Mouse (Mus musculus): ENCODE data around the gene Cenpo.

GRCm38 (mm10) chr12:4201454-4202200, 32.5 kb downstream of the Cenpo start:
- TF ChIP-seq POLR2A (IDR thresholded peaks at IDR 0.05; ENCODE audit: borderline replicate concordance, control insufficient read depth, low read depth, low read length) (no peak), CTCF (IDR thresholded peaks at IDR 0.05; ENCODE audit: control insufficient read depth, insufficient read depth, low read length) (no peak)
